Mouse (Mus musculus) cerebellum, adult 8-10 months (tissue): ENCODE data around the gene Baz1a.

Experiments used
- DNase-seq: peaks from one replicate; pipeline ENCODE4 v3.0.0; 2022

Gene Baz1a

GRCm38 (mm10) chr12:55013626-55014398, at the start of gene Baz1a:
Baz1a (minus strand) TSS chr12:55014348.
- no peak for DNase-seq

DNA sequence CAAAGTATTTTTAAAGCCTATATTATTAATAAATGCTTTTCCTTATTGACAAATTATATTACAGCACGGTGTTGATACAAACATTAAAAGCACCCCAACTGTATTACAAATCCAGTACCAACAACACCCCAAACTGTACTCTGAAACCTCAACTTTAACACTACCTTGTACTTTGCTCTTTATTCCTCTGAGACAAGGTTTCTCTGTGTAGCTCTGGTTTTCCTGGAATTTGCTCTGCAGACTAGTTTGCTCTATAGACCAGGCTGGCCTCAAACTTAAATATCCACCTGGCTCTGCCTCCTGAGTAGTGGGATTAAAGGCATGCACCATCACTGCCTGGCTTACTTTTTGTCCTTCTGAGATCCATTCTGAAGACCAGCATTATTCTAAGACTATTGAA, 48.0 kb upstream of the Baz1a start:
- DNase-seq = no peak

DNA sequence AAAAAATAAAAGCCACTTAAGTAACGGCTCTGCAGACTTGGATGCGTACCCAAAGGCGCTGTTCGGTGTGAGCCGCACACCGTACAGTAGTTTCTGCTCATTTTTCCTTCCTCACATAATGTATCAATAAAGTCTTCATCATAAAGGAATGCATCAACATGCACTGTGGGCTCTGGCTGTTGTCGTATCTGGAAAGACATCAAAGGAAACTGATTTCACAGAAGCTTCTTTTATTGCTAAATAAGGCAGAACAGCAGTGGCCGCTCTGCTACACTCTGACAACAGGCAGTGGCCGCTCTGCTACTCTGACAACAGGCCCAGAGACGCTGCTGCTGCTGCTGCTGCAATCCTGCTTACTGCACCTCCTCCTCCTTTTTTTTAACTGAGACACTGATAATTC, 46.9 kb upstream of the Baz1a start:
- DNase-seq = no peak

- no peak for DNase-seq
Observed at GRCm38 (mm10) chr12:55060212-55060898, 46.2 kb upstream of the Baz1a start.

GRCm38 (mm10) chr12:55059812-55060211, 45.7 kb upstream of the Baz1a start:
- no peak for DNase-seq

DNA sequence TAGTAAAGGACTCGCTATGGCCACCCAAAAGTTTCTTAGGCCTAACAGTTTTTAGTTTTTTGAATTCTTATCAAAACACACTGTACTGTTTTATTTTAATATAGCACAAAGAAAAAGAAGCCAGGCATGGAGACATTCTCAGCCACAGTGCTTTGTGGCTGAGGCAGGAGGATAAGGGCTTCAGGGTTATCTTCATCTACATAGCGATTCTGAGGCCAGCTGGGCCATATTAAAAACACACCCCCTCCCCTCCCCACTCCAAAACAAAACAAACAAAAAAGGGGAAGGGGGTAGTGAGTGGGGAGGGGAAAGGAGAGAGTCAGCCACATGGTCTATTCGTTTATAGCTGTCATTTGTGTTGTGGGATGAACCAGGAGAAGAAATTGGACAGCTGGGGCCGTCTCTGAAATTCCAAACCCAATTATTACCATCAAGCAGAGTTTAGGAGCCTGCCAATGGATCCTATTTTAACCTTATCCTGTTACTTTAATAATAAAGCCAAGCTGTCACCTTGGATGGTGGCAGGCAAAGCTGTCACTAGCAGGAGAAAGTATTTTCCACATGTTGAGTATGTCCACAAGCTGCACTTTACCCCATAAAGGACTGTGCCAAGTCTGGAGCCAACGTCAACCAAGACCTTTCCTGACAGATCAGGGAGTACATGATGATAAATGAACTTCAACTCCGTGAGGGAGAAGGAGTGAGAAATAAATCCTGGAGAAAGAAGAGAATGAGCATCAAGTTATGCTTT, 44.9 kb upstream of the Baz1a start:
- DNase-seq = no peak

DNA sequence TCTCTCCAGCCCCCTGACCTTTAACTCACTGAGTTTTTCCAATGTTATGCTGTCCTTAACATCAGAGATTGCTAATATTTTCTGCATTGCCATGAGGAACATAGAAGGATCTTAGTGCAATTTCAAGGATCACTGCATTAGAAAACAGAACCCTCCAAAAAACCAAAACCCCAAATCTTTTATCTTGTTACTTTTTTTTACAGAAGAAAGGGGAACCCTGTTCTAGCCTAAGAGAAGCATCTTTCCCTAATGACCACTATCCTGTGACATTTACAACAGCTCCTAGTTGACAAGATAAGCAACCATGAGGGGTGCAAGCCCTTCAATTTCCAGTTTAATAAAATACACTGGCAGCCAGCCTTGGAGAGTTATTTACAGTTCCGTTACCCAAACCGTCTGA, 42.6 kb upstream of the Baz1a start:
- no peak for DNase-seq

- DNase-seq = no peak
Observed at GRCm38 (mm10) chr12:55054551-55055241, 40.5 kb upstream of the Baz1a start.

DNA sequence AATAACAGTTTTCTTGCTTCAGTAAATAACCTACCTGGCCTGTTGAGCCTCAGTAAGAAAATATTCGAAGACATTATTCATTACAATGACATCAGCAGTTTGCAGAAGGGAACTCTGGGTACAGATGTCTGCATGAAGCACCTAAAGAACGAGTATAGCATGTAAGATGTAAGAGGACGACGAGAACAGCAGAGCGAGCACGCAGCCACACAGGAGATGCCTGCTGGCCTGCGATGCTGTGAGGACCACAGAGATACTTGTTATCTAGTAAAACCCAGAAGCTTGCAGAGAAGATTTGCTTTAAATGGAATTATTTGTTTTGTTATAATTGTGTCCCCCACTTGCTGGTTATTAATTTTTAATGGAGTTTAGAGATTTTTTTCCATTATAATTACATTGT, 39.1 kb upstream of the Baz1a start:
- no peak for DNase-seq

- no peak for DNase-seq
Observed at GRCm38 (mm10) chr12:55051210-55052173, 37.3 kb upstream of the Baz1a start.

DNA sequence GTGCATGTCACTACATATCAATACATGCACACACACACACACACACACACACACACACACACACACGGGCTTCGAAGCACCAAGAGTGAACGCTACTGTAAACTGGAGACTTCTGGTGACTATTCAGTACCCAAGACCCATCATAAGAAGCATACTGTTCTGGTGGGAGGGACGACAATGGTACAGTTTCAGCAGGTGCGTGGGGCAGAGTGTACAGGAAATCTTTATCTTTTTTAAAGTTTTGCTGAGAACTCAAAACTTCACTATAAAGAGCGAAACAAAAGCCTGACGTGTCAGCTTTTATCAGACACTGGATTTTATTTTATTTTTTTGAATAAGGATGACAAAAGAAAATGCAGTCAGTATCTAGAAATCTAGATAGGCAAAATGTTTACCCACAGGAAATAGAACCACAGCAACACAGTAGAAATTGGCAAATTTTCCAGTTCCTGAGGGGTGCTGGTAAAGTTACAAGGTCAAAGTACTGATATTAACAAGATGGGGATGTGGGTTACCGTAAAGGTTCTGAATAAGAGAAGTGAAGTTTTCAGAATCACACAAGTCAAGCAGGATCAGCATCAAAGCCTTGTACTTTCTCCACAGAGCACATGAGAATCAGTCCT, 35.7 kb upstream of the Baz1a start:
- DNase-seq = no peak

- DNase-seq = no peak
Observed at GRCm38 (mm10) chr12:55041011-55041410, 26.9 kb upstream of the Baz1a start.

GRCm38 (mm10) chr12:55027088-55027487, 12.9 kb upstream of the Baz1a start:
- no peak for DNase-seq

- DNase-seq = no peak
Observed at GRCm38 (mm10) chr12:55023284-55023683, 9.1 kb upstream of the Baz1a start.

DNA sequence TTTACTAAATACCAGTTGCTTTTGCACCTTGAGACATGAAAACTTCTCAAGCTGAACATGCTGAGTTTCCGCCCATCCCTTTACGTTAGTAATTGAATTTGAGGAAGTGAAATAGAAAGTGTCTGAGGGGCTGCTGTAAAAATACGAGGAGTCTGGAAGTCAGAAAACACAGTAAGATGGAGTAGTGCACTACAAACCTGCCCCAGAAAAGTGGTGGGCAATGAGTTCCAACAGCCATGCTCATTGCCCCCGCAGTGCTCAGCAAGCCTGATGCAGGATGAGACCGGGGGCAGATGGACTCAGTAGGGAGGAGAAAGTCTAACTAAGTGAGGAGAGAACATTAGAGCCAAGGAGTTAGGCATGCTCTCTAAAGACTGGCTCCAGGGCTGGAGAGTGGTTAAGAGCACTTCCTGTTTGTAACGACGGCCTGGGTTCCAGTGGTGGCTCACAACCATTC, 5.3 kb upstream of the Baz1a start:
- DNase-seq = no peak

DNA sequence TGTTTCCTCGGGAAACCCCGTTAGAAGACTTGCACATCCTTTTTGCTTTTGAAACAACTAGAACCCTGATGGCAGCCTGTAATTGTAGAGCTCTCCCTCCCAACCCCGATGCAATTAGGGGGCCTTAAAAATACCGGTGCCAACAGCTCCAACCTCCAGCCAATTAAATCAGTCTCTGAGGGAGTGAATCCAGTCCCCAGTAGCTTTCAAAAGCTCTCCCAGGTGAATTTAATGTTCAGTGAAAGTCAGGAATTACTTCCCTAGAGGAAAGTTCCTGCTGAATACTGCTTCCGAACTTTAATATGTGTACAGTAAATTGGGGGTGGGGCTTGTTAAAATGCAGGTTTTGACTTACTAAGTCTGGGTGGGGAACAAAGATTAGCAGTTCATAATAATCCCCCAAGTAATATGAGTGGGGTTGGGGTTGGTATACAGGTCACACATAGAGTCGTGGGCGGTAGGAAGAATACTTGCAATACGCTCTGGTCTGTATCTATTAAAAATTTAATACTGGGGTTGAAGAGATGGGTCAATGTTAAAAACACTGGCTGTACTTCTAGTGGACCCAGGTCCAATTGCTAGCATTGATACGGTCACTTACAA, 3.1 kb upstream of the Baz1a start:
- no peak for DNase-seq

GRCm38 (mm10) chr12:55016339-55017118, 2.4 kb upstream of the Baz1a start:
- DNase-seq = no peak

GRCm38 (mm10) chr12:55015428-55015827, 1.3 kb upstream of the Baz1a start:
- DNase-seq = no peak

GRCm38 (mm10) chr12:55013031-55013430, 1.1 kb downstream of the Baz1a start:
- DNase-seq = no peak

- DNase-seq = no peak
Observed at GRCm38 (mm10) chr12:55007361-55008008, 6.7 kb downstream of the Baz1a start.
